Mouse (Mus musculus): ENCODE measurements at regions not wholly inside any gene's neighbourhood (a gene's known extent, or its start where the extent isn't known, plus 50 kb on each side); places are given as distances from the start of the nearest gene placed in this dataset.
A peak's percentile ranks its signal among the peaks of the same experiment; 100 is the strongest.

- Histone ChIP-seq H3K9ac (ENCODE audit: low read depth, low read length) (no peak overlapping the region), H3K4me1 (ENCODE audit: control insufficient read depth, insufficient read depth, low read length) (peaks cover 4% of the 10 kb centered on the region), H3K9me3 (ENCODE audit: control insufficient read depth, low read length) (no peaks in the 10 kb centered on the region), H3K4me2 (ENCODE audit: low read depth, low read length) (peak overlapping the region; percentile 51), H3K27me3 (replicated peaks; ENCODE audit: control insufficient read depth, insufficient read depth, low read length) (no peaks in the 10 kb centered on the region), H3K27ac (replicated peaks; ENCODE audit: low read depth, low read length) (no peak overlapping the region), H3K36me3 (ENCODE audit: control insufficient read depth, insufficient read depth, low read length) (no peaks in the 10 kb centered on the region), H3K4me3 (ENCODE audit: low read depth, low read length) (peak overlapping the region; percentile 31)
- DNase-seq (ENCODE audit: low spot score) (peak; percentile 91), ATAC-seq (ENCODE audit: low read depth) (peak; percentile 94)
- WGBS = 7% methylated on average over 9 of the region's 9 CpGs
Observed at GRCm38 (mm10) chr1:41810318-41810964, 885.1 kb upstream of the Pou3f3 start.

- WGBS = 55% methylated on average over 3 of the region's 3 CpGs
- peaks cover 4% of the 10 kb centered on the region for H3K4me1 ChIP-seq (ENCODE audit: control insufficient read depth, insufficient read depth, low read length)
- ATAC-seq (ENCODE audit: low read depth) (no peak), DNase-seq (ENCODE audit: low spot score) (no peak)
- H3K27me3 ChIP-seq (replicated peaks; ENCODE audit: control insufficient read depth, insufficient read depth, low read length) = no peaks in the 10 kb centered on the region
- no peak overlapping the region for H3K4me3 ChIP-seq (ENCODE audit: low read depth, low read length)
- no peaks in the 10 kb centered on the region for H3K9me3 ChIP-seq (ENCODE audit: control insufficient read depth, low read length)
- peak overlapping the region; percentile 51; the same call in 1 of the 2 replicates for H3K4me2 ChIP-seq (ENCODE audit: low read depth, low read length)
- H3K36me3 ChIP-seq (ENCODE audit: control insufficient read depth, insufficient read depth, low read length) = no peaks in the 10 kb centered on the region
- no peak overlapping the region for H3K9ac ChIP-seq (ENCODE audit: low read depth, low read length)
- no peak overlapping the region for H3K27ac ChIP-seq (replicated peaks; ENCODE audit: low read depth, low read length)
Observed at GRCm38 (mm10) chr1:41811130-41811529, 884.4 kb upstream of the Pou3f3 start.

GRCm38 (mm10) chr1:41812071-41812470 is 883.5 kb upstream of the Pou3f3 start:
- no peak overlapping the region for H3K4me3 ChIP-seq (ENCODE audit: low read depth, low read length)
- no peaks in the 10 kb centered on the region for H3K9me3 ChIP-seq (ENCODE audit: control insufficient read depth, low read length)
- H3K4me1 ChIP-seq (ENCODE audit: control insufficient read depth, insufficient read depth, low read length) = peaks cover 4% of the 10 kb centered on the region
- H3K27me3 ChIP-seq (replicated peaks; ENCODE audit: control insufficient read depth, insufficient read depth, low read length) = no peaks in the 10 kb centered on the region
- no peak overlapping the region for H3K4me2 ChIP-seq (ENCODE audit: low read depth, low read length)
- 62% methylated on average over 7 of the region's 7 CpGs for WGBS
- H3K27ac ChIP-seq (replicated peaks; ENCODE audit: low read depth, low read length) = no peak overlapping the region
- ATAC-seq (ENCODE audit: low read depth) (no peak), DNase-seq (ENCODE audit: low spot score) (no peak)
- H3K9ac ChIP-seq (ENCODE audit: low read depth, low read length) = no peak overlapping the region
- no peaks in the 10 kb centered on the region for H3K36me3 ChIP-seq (ENCODE audit: control insufficient read depth, insufficient read depth, low read length)

- DNase-seq (ENCODE audit: low spot score) = no peak
- WGBS = 69% methylated on average over 10 of the region's 10 CpGs
Observed at GRCm38 (mm10) chr1:41814032-41815005, 881.2 kb upstream of the Pou3f3 start.

GRCm38 (mm10) chr1:41815021-41815420 is 880.5 kb upstream of the Pou3f3 start:
- H3K4me3 ChIP-seq (ENCODE audit: low read depth, low read length) = no peak overlapping the region
- DNase-seq (ENCODE audit: low spot score) = no peak

More at GRCm38 (mm10) chr1:41814032-41815005, 881.2 kb upstream of the Pou3f3 start:
- Histone ChIP-seq H3K9ac (ENCODE audit: low read depth, low read length) (no peak overlapping the region), H3K4me1 (ENCODE audit: control insufficient read depth, insufficient read depth, low read length) (peaks cover 4% of the 10 kb centered on the region), H3K4me3 (ENCODE audit: low read depth, low read length) (no peak overlapping the region), H3K4me2 (ENCODE audit: low read depth, low read length) (no peak overlapping the region), H3K27me3 (replicated peaks; ENCODE audit: control insufficient read depth, insufficient read depth, low read length) (no peaks in the 10 kb centered on the region), H3K27ac (replicated peaks; ENCODE audit: low read depth, low read length) (no peak overlapping the region), H3K9me3 (ENCODE audit: control insufficient read depth, low read length) (no peaks in the 10 kb centered on the region), H3K36me3 (ENCODE audit: control insufficient read depth, insufficient read depth, low read length) (no peaks in the 10 kb centered on the region)
- ATAC-seq (ENCODE audit: low read depth) = no peak

GRCm38 (mm10) chr1:41822742-41823141 is 872.8 kb upstream of the Pou3f3 start:
- Histone ChIP-seq H3K9me3 (ENCODE audit: control insufficient read depth, low read length) (no peaks in the 10 kb centered on the region), H3K27me3 (replicated peaks; ENCODE audit: control insufficient read depth, insufficient read depth, low read length) (no peaks in the 10 kb centered on the region), H3K27ac (replicated peaks; ENCODE audit: low read depth, low read length) (no peak overlapping the region), H3K4me2 (ENCODE audit: low read depth, low read length) (no peak overlapping the region), H3K4me3 (ENCODE audit: low read depth, low read length) (no peak overlapping the region), H3K36me3 (ENCODE audit: control insufficient read depth, insufficient read depth, low read length) (no peaks in the 10 kb centered on the region), H3K4me1 (ENCODE audit: control insufficient read depth, insufficient read depth, low read length) (no peaks in the 10 kb centered on the region), H3K9ac (ENCODE audit: low read depth, low read length) (no peak overlapping the region)
- ATAC-seq (ENCODE audit: low read depth) (no peak), DNase-seq (ENCODE audit: low spot score) (no peak)
- 85% methylated on average over 5 of the region's 5 CpGs for WGBS

More at GRCm38 (mm10) chr1:41815021-41815420, 880.5 kb upstream of the Pou3f3 start:
- WGBS = 77% methylated on average over 4 of the region's 4 CpGs
- no peak for ATAC-seq (ENCODE audit: low read depth)
- Histone ChIP-seq H3K27ac (replicated peaks; ENCODE audit: low read depth, low read length) (no peak overlapping the region), H3K4me1 (ENCODE audit: control insufficient read depth, insufficient read depth, low read length) (peaks cover 4% of the 10 kb centered on the region), H3K27me3 (replicated peaks; ENCODE audit: control insufficient read depth, insufficient read depth, low read length) (no peaks in the 10 kb centered on the region), H3K36me3 (ENCODE audit: control insufficient read depth, insufficient read depth, low read length) (no peaks in the 10 kb centered on the region), H3K9ac (ENCODE audit: low read depth, low read length) (no peak overlapping the region), H3K9me3 (ENCODE audit: control insufficient read depth, low read length) (no peaks in the 10 kb centered on the region), H3K4me2 (ENCODE audit: low read depth, low read length) (no peak overlapping the region)

GRCm38 (mm10) chr1:41825223-41825622 is 870.3 kb upstream of the Pou3f3 start:
- no peaks in the 10 kb centered on the region for H3K27me3 ChIP-seq (replicated peaks; ENCODE audit: control insufficient read depth, insufficient read depth, low read length)
- DNase-seq (ENCODE audit: low spot score) = no peak
- no peak overlapping the region for H3K4me3 ChIP-seq (ENCODE audit: low read depth, low read length)
- H3K9me3 ChIP-seq (ENCODE audit: control insufficient read depth, low read length) = no peaks in the 10 kb centered on the region
- no peak overlapping the region for H3K9ac ChIP-seq (ENCODE audit: low read depth, low read length)
- H3K4me1 ChIP-seq (ENCODE audit: control insufficient read depth, insufficient read depth, low read length) = no peaks in the 10 kb centered on the region
- WGBS = 58% methylated on average over 4 of the region's 4 CpGs
- no peak overlapping the region for H3K4me2 ChIP-seq (ENCODE audit: low read depth, low read length)
- H3K36me3 ChIP-seq (ENCODE audit: control insufficient read depth, insufficient read depth, low read length) = no peaks in the 10 kb centered on the region
- no peak overlapping the region for H3K27ac ChIP-seq (replicated peaks; ENCODE audit: low read depth, low read length)
- no peak for ATAC-seq (ENCODE audit: low read depth)

- Histone ChIP-seq H3K27ac (replicated peaks; ENCODE audit: low read depth, low read length) (no peak overlapping the region), H3K27me3 (replicated peaks; ENCODE audit: control insufficient read depth, insufficient read depth, low read length) (no peaks in the 10 kb centered on the region), H3K36me3 (ENCODE audit: control insufficient read depth, insufficient read depth, low read length) (no peaks in the 10 kb centered on the region), H3K4me2 (ENCODE audit: low read depth, low read length) (no peak overlapping the region), H3K9me3 (ENCODE audit: control insufficient read depth, low read length) (no peaks in the 10 kb centered on the region), H3K9ac (ENCODE audit: low read depth, low read length) (no peak overlapping the region), H3K4me1 (ENCODE audit: control insufficient read depth, insufficient read depth, low read length) (no peaks in the 10 kb centered on the region), H3K4me3 (ENCODE audit: low read depth, low read length) (no peak overlapping the region)
- DNase-seq (ENCODE audit: low spot score) (no peak), ATAC-seq (ENCODE audit: low read depth) (no peak)
- WGBS = 70% methylated on average over 2 of the region's 2 CpGs
Observed at GRCm38 (mm10) chr1:41831641-41832040, 863.9 kb upstream of the Pou3f3 start.
